In genomic region chr7:46378983-46379382, GRCm38 (mm10) we compare ENCODE assay signal across 9 mouse cellular contexts. TPM values are rescaled to one million over a fixed set of nuclear protein-coding genes. Genes with fewer than 3 reads are reported as not detected.
DNase-seq lines count a peak whose midpoint lies in the region; ATAC-seq and TF ChIP-seq lines count a peak whose summit lies in the region.
"Had no signal": no experiment of that assay in that cellular context is flagged by ENCODE, and none has a peak within 500 bp of the region (broad histone marks: within the 10 kb centered on the region; RNA-seq: fewer than 3 reads in every experiment).

No protein-coding gene starts in this region.

- H3K27me3 ChIP-seq in embryonic facial prominence, embryonic 12.5 days = peaks cover 65% of the 10 kb centered on the region
- H3K27me3 ChIP-seq in kidney, embryonic 14.5 days (ENCODE audit: control insufficient read depth, insufficient read depth, low read length) = peaks cover 58% of the 10 kb centered on the region
- H3K27me3 ChIP-seq in lung, embryonic 14.5 days (ENCODE audit: insufficient read depth, low read length) = peaks cover 59% of the 10 kb centered on the region

- H3K9ac ChIP-seq in embryonic facial prominence, embryonic 12.5 days = no peak overlapping the region
- no peak overlapping the region for H3K9ac ChIP-seq in kidney, embryonic 14.5 days (ENCODE audit: low read depth, low read length)
- H3K9ac ChIP-seq in lung, embryonic 14.5 days = no peak overlapping the region

- peaks cover 13% of the 10 kb centered on the region for H3K4me1 ChIP-seq in embryonic facial prominence, embryonic 12.5 days
- no peaks in the 10 kb centered on the region for H3K4me1 ChIP-seq in kidney, embryonic 14.5 days (ENCODE audit: control insufficient read depth, insufficient read depth, low read length)
- H3K4me1 ChIP-seq in lung, embryonic 14.5 days (ENCODE audit: insufficient read depth) = no peaks in the 10 kb centered on the region

- DNase-seq in cerebellum, adult 18-20 months = peak; percentile 50 to 61
- peak; percentile 35 for DNase-seq in 3134 (ENCODE audit: extremely low read depth, insufficient read length, low spot score)
- DNase-seq in adrenal gland, adult 18-20 months (ENCODE audit: low spot score in 2 of 2) = peak; percentile 32 to 42
- DNase-seq in lung, embryonic 14.5 days = peak; percentile 82
- peak; percentile 92 for DNase-seq in skeletal muscle tissue, adult 2 months (ENCODE audit: low read depth, low spot score)

- no peak overlapping the region; the same call in 1 of the 2 replicates for H3K4me2 ChIP-seq in embryonic facial prominence, embryonic 12.5 days (replicated peaks)
- H3K4me2 ChIP-seq in kidney, embryonic 14.5 days (replicated peaks; ENCODE audit: low read depth, low read length) = no peak overlapping the region
- no peak overlapping the region for H3K4me2 ChIP-seq in lung, embryonic 14.5 days

- no peak for ATAC-seq in cerebellum, adult (ENCODE audit: insufficient number of reproducible peaks, low FRiP score, low TSS enrichment)
- ATAC-seq in embryonic facial prominence, embryonic 12.5 days (ENCODE audit: insufficient number of reproducible peaks, insufficient read depth, low FRiP score, low TSS enrichment) = no peak
- peak; percentile 44; the same call in 1 of the 2 replicates for ATAC-seq in kidney, embryonic 14.5 days (ENCODE audit: low FRiP score, low TSS enrichment)
- ATAC-seq in lung, embryonic 14.5 days (ENCODE audit: insufficient read depth) = no peak

- no peak overlapping the region for H3K27ac ChIP-seq in embryonic facial prominence, embryonic 12.5 days
- no peak overlapping the region for H3K27ac ChIP-seq in kidney, embryonic 14.5 days (ENCODE audit: low read depth, low read length)
- no peak overlapping the region for H3K27ac ChIP-seq in lung, embryonic 14.5 days (ENCODE audit: low read depth)

- H3K9me3 ChIP-seq in embryonic facial prominence, embryonic 12.5 days = no peaks in the 10 kb centered on the region
- H3K9me3 ChIP-seq in kidney, embryonic 14.5 days (ENCODE audit: control insufficient read depth, low read length) = no peaks in the 10 kb centered on the region
- H3K9me3 ChIP-seq in lung, embryonic 14.5 days (ENCODE audit: low read depth, low read length) = no peaks in the 10 kb centered on the region

- H3K36me3 ChIP-seq in embryonic facial prominence, embryonic 12.5 days = no peaks in the 10 kb centered on the region
- H3K36me3 ChIP-seq in kidney, embryonic 14.5 days (ENCODE audit: control insufficient read depth, insufficient read depth, low read length) = no peaks in the 10 kb centered on the region
- H3K36me3 ChIP-seq in lung, embryonic 14.5 days (ENCODE audit: insufficient read depth) = no peaks in the 10 kb centered on the region

- WGBS in embryonic facial prominence, embryonic 12.5 days = 7% methylated on average over 16 of the region's 16 CpGs
- 9% methylated on average over 16 of the region's 16 CpGs for WGBS in kidney, embryonic 14.5 days
- 8% methylated on average over 16 of the region's 16 CpGs for WGBS in lung, embryonic 14.5 days

- H3K4me3 ChIP-seq in embryonic facial prominence, embryonic 12.5 days = 0 out of 2 replicates have a peak overlapping the region, but pooled peaks have one; percentile 28
- no peak overlapping the region for H3K4me3 ChIP-seq in kidney, embryonic 14.5 days (ENCODE audit: low read length)
- no peak overlapping the region for H3K4me3 ChIP-seq in lung, embryonic 14.5 days (ENCODE audit: low read depth, low read length)

- peak; percentile 61 for TF ChIP-seq CTCF in lung, embryonic 14.5 days (IDR thresholded peaks at IDR 0.05; ENCODE audit: low read depth)

RNA-seq across cellular contexts. Expression of gene Myod1, which starts 2.7 kb away (rescaled TPM):
- not detected for total RNA-seq in adrenal gland, adult 18-20 months (2021)
- 27.4 and 28.8 TPM in 2 replicates for polyA plus RNA-seq in embryonic facial prominence, embryonic 12.5 days (2016; fragmentation: Nextera tagmentation; extraction: Ambion mirVana)
- polyA plus RNA-seq in kidney, embryonic 14.5 days (2014; fragmentation: Nextera tagmentation; extraction: Ambion mirVana) = 0.34 and 0.37 TPM in 2 replicates
- polyA plus RNA-seq in lung, embryonic 14.5 days (2014; fragmentation: Nextera tagmentation; extraction: Ambion mirVana) = 0.09 TPM in 1 of 2 replicates, not detected in the other

RNA-seq across cellular contexts. Expression of gene Kcnc1, which starts 17.3 kb away (rescaled TPM):
- total RNA-seq in adrenal gland, adult 18-20 months (2021) = under 1 TPM; 0.19 to 0.36 TPM
- 0.50 and 0.81 TPM in 2 replicates for polyA plus RNA-seq in embryonic facial prominence, embryonic 12.5 days (2016; fragmentation: Nextera tagmentation; extraction: Ambion mirVana)
- 0.07 TPM in 1 of 2 replicates, not detected in the other for polyA plus RNA-seq in kidney, embryonic 14.5 days (2014; fragmentation: Nextera tagmentation; extraction: Ambion mirVana)
- polyA plus RNA-seq in lung, embryonic 14.5 days (2014; fragmentation: Nextera tagmentation; extraction: Ambion mirVana) = 0.12 and 0.22 TPM in 2 replicates
- polyA plus RNA-seq: heart, embryonic 16.5 days had no signal

Comparison
In these comparisons a context has a peak if more than half of its experiments do, and no peak if none do; other contexts are left out.
1. DNase-seq: peak in every context shown above with its lines; median percentile 92 in skeletal muscle tissue, adult 2 months; 82 in lung, embryonic 14.5 days; 56 in cerebellum, adult 18-20 months; 37 in adrenal gland, adult 18-20 months; 35 in 3134.
2. RNA of gene Myod1, which starts 2.7 kb away (polyA plus RNA-seq): 27.4 to 28.8 TPM in embryonic facial prominence, embryonic 12.5 days; 0.34 to 0.37 TPM in kidney, embryonic 14.5 days and 0.09 TPM in lung, embryonic 14.5 days; every median in the first group is over 10 times any median in the second.